Mouse (Mus musculus) G1E (cell line): ENCODE measurements around the gene E2f7.

Experiments
- CTCF ChIP-seq: IDR thresholded peaks from 2 replicates; pipeline ENCODE4 v1.5.1; 2012; ENCODE audit warnings: low read depth, low read length, inconsistent platforms, mixed read lengths
- GATA1 ChIP-seq: IDR thresholded peaks from 2 replicates; pipeline ENCODE4 v1.6.1; 2012; ENCODE audit warnings: borderline replicate concordance, low read length, inconsistent platforms, mixed read lengths
- GATA2 ChIP-seq: IDR thresholded peaks from 2 replicates; pipeline ENCODE4 v1.6.1; 2012; ENCODE audit warnings: low read depth, low read length, inconsistent platforms, borderline replicate concordance
- POLR2AphosphoS5 ChIP-seq: IDR thresholded peaks from 2 replicates; pipeline ENCODE4 v1.6.1; 2012; ENCODE audit warnings: low read depth, low read length, inconsistent platforms; ENCODE audit not compliant: insufficient replicate concordance
- TAL1 ChIP-seq: conservative IDR thresholded peaks from 2 replicates; pipeline ENCODE4 v1.6.1; 2012; ENCODE audit warnings: low read depth, low read length, inconsistent platforms, mixed read lengths

DNA sequence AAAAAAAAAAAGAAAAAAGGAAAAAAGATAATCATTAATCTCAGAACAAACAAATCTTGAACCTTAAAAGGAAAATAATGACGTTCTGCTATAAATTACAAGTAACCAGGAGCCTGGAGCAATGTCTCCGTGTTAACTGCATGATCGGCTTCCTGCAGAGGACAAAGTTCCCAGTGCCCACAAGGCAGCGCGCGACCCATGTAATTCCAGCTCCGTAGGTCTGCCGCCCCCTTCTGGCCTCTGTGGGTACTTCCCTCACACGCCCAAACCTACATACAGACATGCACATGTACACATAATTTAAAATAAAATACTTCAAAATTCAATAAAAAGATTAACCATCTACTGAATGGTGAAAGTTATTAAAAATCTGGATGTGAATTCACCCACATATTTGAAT is 39.6 kb upstream of the E2f7 start:
- TF ChIP-seq CTCF (no peak), GATA1 (no peak), TAL1 (no peak), GATA2 (no peak), POLR2AphosphoS5 (no peak)
